Mouse (Mus musculus) bone marrow macrophage, adult 2 months (primary cell): ENCODE measurements around the gene Gm20441. TPM values are rescaled to one million over a fixed set of nuclear protein-coding genes. Genes with fewer than 3 reads are reported as not detected.
A peak's percentile ranks its signal among the peaks of the same experiment; 100 is the strongest.

Experiments
- H3K27ac ChIP-seq: 2 replicates; pipeline ENCODE4 v1.5.1; 2012; ENCODE audit warnings: low read depth, low read length; ENCODE audit not compliant: insufficient read depth
- H3K4me1 ChIP-seq: 2 replicates; pipeline ENCODE4 v1.6.1; 2012; ENCODE audit warnings: low read length; ENCODE audit not compliant: control insufficient read depth, insufficient read depth
- H3K4me3 ChIP-seq: 2 replicates; pipeline ENCODE4 v1.5.1; 2012; ENCODE audit warnings: mild to moderate bottlenecking, low read length, moderate library complexity; ENCODE audit not compliant: insufficient read depth
- CTCF ChIP-seq: IDR thresholded peaks from 2 replicates; pipeline ENCODE4 v1.5.1; 2012; ENCODE audit warnings: low read depth, mild to moderate bottlenecking, low read length, moderate library complexity
- POLR2A ChIP-seq: IDR thresholded peaks from 2 replicates; pipeline ENCODE4 v1.6.1; 2012; ENCODE audit warnings: mild to moderate bottlenecking, low read depth, low read length, borderline replicate concordance
- polyA plus RNA-seq: library from polyadenylated mRNA; stranded (reverse); fragments of >200 nt; gene quantifications from 2 replicates; pipeline ENCODE4 v1.2.4, GENCODE M21; 2012; ENCODE audit not compliant: missing spikeins, insufficient read depth, insufficient read length

Gene Gm20441
- polyA plus RNA-seq, 1 experiment = not detected

DNA sequence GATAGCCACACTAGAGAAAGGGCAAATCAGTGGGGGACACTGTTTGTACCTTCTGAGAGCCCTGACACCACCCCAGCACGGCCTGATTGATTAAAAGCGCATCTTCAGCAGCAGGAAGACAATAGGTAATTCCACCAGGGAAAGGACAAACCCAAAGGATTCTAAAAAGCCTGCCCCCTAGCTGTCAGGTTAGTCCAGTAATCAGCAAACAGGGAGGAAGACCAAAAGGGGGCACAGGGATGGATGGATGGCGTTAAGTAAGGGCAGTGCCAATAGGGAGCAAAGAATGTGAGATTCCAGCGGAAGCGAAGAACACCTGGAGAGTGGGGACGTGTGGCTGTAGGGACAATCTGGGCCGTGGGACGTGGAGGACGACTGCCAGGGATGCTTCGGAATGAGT is 37.9 kb upstream of the Gm20441 start:
- Histone ChIP-seq H3K27ac (no peak overlapping the region), H3K4me1 (no peaks in the 10 kb centered on the region), H3K4me3 (no peak overlapping the region)
- TF ChIP-seq POLR2A (no peak), CTCF (no peak)

GRCm38 (mm10) chr10:75804217-75804616 is 23.5 kb upstream of the Gm20441 start:
- H3K27ac ChIP-seq = no peak overlapping the region
- H3K4me1 ChIP-seq = no peaks in the 10 kb centered on the region
- H3K4me3 ChIP-seq = no peak overlapping the region
- TF ChIP-seq POLR2A (no peak), CTCF (no peak)

GRCm38 (mm10) chr10:75798176-75798696 is 17.5 kb upstream of the Gm20441 start, which contains the start of gene Gstt1:
TSS of gene Gstt1 (minus strand) at chr10:75798584.
- TF ChIP-seq POLR2A = no peak
- no peak for TF ChIP-seq CTCF
- H3K4me3 ChIP-seq = peak within 1 kb of the TSS; percentile 69
- peaks cover 15% of the 10 kb centered on the region for H3K4me1 ChIP-seq
- H3K27ac ChIP-seq = no peak within 1 kb of the TSS

- TF ChIP-seq POLR2A (no peak), CTCF (no peak)
- Histone ChIP-seq H3K4me1 (peaks cover 15% of the 10 kb centered on the region), H3K4me3 (peak overlapping the region; percentile 69), H3K27ac (no peak overlapping the region)
Observed at GRCm38 (mm10) chr10:75797619-75798175, 16.9 kb upstream of the Gm20441 start.

GRCm38 (mm10) chr10:75796731-75797516 is 16.2 kb upstream of the Gm20441 start:
- H3K4me1 ChIP-seq = peaks cover 15% of the 10 kb centered on the region
- H3K27ac ChIP-seq = no peak overlapping the region
- 0 out of 2 replicates have a peak overlapping the region, but pooled peaks have one; percentile 69 for H3K4me3 ChIP-seq
- TF ChIP-seq POLR2A (no peak), CTCF (no peak)

DNA sequence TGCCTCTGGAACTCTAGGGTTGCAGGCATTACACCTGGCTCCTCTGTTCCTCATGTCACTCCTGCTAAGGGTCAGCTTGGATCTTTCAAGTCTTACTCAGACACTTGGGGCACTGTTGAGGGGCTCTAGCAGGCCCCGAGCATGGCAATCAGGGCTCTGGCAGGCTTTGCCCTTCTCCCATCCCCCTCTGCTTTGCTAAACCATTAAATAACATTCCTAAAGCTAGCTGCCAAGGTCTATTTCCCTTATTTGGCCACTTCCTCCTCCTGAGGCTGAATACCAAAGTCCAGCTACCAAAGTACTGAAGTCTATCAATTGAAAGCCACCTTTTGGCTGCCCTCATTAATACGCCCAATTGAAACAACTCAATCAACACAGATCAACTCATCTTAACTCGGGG is 14.1 kb upstream of the Gm20441 start:
- no peak overlapping the region for H3K4me3 ChIP-seq
- TF ChIP-seq POLR2A = no peak
- no peak for TF ChIP-seq CTCF
- peaks cover 15% of the 10 kb centered on the region for H3K4me1 ChIP-seq
- no peak overlapping the region for H3K27ac ChIP-seq

DNA sequence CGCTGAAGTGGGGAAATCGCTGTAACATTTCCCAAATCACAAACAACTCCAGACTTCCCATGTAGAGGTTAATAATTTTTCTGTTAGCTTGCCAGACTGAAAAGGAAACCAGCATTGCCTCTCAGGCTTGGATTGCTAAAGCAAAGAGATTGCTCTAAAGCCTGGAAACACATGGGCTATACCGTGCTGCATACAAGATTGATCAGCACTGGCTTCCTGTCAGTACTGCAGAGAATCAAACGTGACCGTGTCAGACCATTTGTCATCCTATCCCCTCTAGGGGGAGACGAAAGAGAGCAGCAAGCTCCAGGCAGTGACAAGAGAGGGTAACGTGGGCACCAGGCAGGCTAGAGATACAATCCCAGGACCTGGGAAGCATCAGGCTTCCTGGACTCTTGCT is 10.0 kb upstream of the Gm20441 start:
- Histone ChIP-seq H3K4me1 (peaks cover 10% of the 10 kb centered on the region), H3K4me3 (no peak overlapping the region), H3K27ac (no peak overlapping the region)
- TF ChIP-seq CTCF (no peak), POLR2A (no peak)

- H3K27ac ChIP-seq = no peak overlapping the region
- H3K4me3 ChIP-seq = no peak overlapping the region
- TF ChIP-seq CTCF (no peak), POLR2A (no peak)
- peaks cover 5% of the 10 kb centered on the region for H3K4me1 ChIP-seq
Observed at GRCm38 (mm10) chr10:75789841-75790240, 9.1 kb upstream of the Gm20441 start.

GRCm38 (mm10) chr10:75789081-75789735 is 8.5 kb upstream of the Gm20441 start:
- H3K27ac ChIP-seq = no peak overlapping the region
- TF ChIP-seq CTCF (no peak), POLR2A (no peak)
- H3K4me3 ChIP-seq = no peak overlapping the region
- peaks cover under 1% of the 10 kb centered on the region; the same call in 1 of the 2 replicates for H3K4me1 ChIP-seq

DNA sequence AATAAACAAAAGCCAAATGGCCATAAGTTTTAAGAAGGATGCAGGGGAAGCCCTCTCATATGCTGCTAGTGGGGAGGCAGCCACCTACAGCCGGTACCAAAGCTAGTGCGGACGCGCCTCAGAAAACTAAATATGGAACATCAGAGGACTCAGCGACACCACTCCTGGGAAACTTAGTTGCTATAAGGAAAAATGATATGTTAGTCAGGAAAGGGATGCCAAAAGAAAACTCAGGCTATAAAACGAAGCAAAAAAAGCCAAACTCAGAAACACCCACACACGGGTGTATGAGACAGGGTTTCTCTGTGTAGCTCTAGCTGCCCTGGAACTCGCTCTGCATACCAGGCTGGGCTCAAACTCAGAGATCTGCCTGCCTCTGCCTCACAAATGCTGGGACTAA is 7.5 kb upstream of the Gm20441 start:
- Histone ChIP-seq H3K4me1 (peaks cover 7% of the 10 kb centered on the region; the same call in 1 of the 2 replicates), H3K4me3 (no peak overlapping the region), H3K27ac (no peak overlapping the region)
- TF ChIP-seq CTCF (no peak), POLR2A (no peak)
